Mouse (Mus musculus) mesoderm, embryonic 11.5 days (tissue): ENCODE results near the gene Il20rb.

Experiments used
- DNase-seq: peaks from one replicate; pipeline ENCODE4 v3.0.0-alpha.2; 2012; ENCODE audit warnings: low read depth, low spot score

Gene Il20rb

DNA sequence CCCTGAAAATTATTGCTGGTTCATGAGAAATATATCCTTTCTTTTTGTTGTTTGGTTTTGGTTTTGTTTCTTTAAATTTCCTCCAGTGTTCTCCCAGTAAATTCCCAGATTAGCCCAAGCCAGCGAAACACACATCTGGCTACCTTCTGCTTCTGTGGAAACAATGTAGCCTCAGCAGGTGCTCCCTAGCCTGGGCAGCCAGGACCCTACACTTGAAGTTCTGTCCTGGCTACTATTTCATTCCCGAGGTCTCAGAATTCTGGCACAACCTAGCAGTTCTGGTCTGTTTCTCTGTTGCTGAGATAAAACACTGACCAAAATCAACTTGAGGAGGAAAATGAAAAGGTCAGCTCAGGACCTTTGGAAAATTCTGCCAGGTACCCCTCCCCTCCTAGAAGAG lies 55.2 kb downstream of the Il20rb start:
- no peak for DNase-seq

GRCm38 (mm10) chr9:100430911-100431310 lies 55.7 kb downstream of the Il20rb start:
- no peak for DNase-seq

- DNase-seq: no peak
These were observed 66.9 kb downstream of the Il20rb start for GRCm38 (mm10) chr9:100419644-100420043.

GRCm38 (mm10) chr9:100419103-100419502 lies 67.5 kb downstream of the Il20rb start:
- DNase-seq: no peak

DNA sequence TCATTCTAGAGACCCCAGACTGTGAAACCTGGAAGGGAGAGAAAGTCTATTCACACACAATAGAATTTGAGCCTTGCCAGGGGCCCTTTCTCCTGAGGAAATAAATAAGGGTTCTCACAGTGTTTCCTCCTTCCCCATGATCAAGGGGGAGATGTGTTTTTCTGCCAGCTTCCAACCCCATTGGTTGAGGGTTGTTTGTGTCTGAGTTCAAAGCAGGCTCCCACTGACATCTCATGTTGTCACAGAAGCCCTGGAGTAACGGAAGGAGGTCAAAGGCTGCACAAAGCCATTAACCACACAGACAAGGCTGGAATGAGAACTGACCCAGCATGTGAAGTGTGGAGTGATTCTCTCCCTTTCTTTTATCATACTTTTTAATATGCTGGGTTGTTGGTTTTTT lies 69.8 kb downstream of the Il20rb start:
- peak; percentile 63 for DNase-seq

GRCm38 (mm10) chr9:100416299-100416698 lies 70.3 kb downstream of the Il20rb start:
- DNase-seq: no peak

DNA sequence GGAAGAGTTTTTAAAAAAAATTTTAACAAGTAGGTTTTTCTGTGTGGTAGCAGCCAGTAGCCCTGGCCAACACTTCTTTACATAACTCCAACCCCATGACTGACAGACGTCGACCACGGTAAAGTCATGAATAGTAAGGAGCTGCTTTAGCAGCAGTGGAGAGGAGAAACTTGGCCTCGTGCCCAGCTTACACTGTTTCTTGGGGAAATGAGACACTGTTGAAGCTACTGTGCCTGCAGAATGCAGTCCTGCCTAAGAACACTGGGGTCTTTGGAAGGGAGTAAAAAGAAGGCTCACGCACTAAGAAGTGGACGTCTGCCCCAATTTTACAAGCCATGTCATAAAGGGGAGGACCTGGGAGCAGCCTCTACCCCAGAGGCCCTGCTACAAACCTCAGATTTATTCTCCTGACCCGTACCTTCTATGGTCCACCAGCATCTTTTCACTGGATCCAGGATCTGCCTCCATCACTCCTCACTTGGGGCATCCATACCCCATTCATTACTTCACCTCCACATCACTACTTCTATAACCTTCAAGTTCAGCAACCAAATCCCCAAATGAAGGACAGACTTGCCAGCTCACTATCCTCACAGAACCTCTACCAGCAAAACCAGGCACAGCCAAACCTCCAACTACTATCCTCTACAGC lies 71.1 kb downstream of the Il20rb start:
- no peak for DNase-seq
